Mouse (Mus musculus): ENCODE results near the gene Pbx1.

Gene Pbx1

GRCm38 (mm10) chr1:168307275-168308182, 124.5 kb downstream of the Pbx1 start:
- in situ Hi-C loops (cut with MboI, MseI): no loop called here

GRCm38 (mm10) chr1:168300505-168300904, 131.6 kb downstream of the Pbx1 start:
- in situ Hi-C loops (cut with MboI, MseI): no loop called here

- in situ Hi-C loops (cut with MboI, MseI): no loop called here
Measured at GRCm38 (mm10) chr1:168299928-168300365, 132.1 kb downstream of the Pbx1 start.

- in situ Hi-C loops (cut with MboI, MseI): no loop called here
Measured at GRCm38 (mm10) chr1:168299181-168299580, 132.9 kb downstream of the Pbx1 start.

- in situ Hi-C loops (cut with MboI, MseI): no loop called here
Measured at GRCm38 (mm10) chr1:168296290-168296689, 135.8 kb downstream of the Pbx1 start.

GRCm38 (mm10) chr1:168295782-168296181, 136.3 kb downstream of the Pbx1 start:
- in situ Hi-C loops (cut with MboI, MseI): no loop called here

GRCm38 (mm10) chr1:168293673-168294072, 138.4 kb downstream of the Pbx1 start:
- in situ Hi-C loops (cut with MboI, MseI): no loop called here

- in situ Hi-C loops (cut with MboI, MseI): no loop called here
Measured at GRCm38 (mm10) chr1:168292106-168292505, 140.0 kb downstream of the Pbx1 start.

- in situ Hi-C loops (cut with MboI, MseI): no loop called here
Measured at GRCm38 (mm10) chr1:168291643-168292040, 140.4 kb downstream of the Pbx1 start.

- in situ Hi-C loops (cut with MboI, MseI): no loop called here
Measured at GRCm38 (mm10) chr1:168291001-168291642, 140.9 kb downstream of the Pbx1 start.

- in situ Hi-C loops (cut with MboI, MseI): no loop called here
Measured at GRCm38 (mm10) chr1:168290236-168290985, 141.7 kb downstream of the Pbx1 start.

- in situ Hi-C loops (cut with MboI, MseI): no loop called here
Measured at GRCm38 (mm10) chr1:168288891-168289545, 143.1 kb downstream of the Pbx1 start.

- in situ Hi-C loops (cut with MboI, MseI): no loop called here
Measured at GRCm38 (mm10) chr1:168287843-168288591, 144.1 kb downstream of the Pbx1 start.

- in situ Hi-C loops (cut with MboI, MseI): no loop called here
Measured at GRCm38 (mm10) chr1:168286862-168287650, 145.0 kb downstream of the Pbx1 start.

GRCm38 (mm10) chr1:168284566-168285141, 147.4 kb downstream of the Pbx1 start:
- in situ Hi-C loops (cut with MboI, MseI): no loop called here

- in situ Hi-C loops (cut with MboI, MseI): no loop called here
Measured at GRCm38 (mm10) chr1:168283841-168284565, 148.1 kb downstream of the Pbx1 start.

GRCm38 (mm10) chr1:168283421-168283820, 148.6 kb downstream of the Pbx1 start:
- in situ Hi-C loops (cut with MboI, MseI): no loop called here

- in situ Hi-C loops (cut with MboI, MseI): no loop called here
Measured at GRCm38 (mm10) chr1:168275678-168276077, 156.4 kb downstream of the Pbx1 start.

- in situ Hi-C loops (cut with MboI, MseI): no loop called here
Measured at GRCm38 (mm10) chr1:168274296-168274695, 157.8 kb downstream of the Pbx1 start.

Data from regulatory T cell (primary cell).